Mouse (Mus musculus) brain, embryonic 14.5 days (tissue): ENCODE measurements around the gene Ccdc28a. TPM values are rescaled to one million over a fixed set of nuclear protein-coding genes. Genes with fewer than 3 reads are reported as not detected.

Source experiments
- DNase-seq: peaks from one replicate; pipeline ENCODE4 v3.0.0-alpha.2; 2011; ENCODE audit warnings: low read depth
- CTCF ChIP-seq: fragments of 200-500 bp; IDR thresholded peaks from 2 replicates; pipeline ENCODE4 v1.5.1; 2012; ENCODE audit warnings: inconsistent platforms, mild to moderate bottlenecking, moderate library complexity, borderline replicate concordance; ENCODE audit not compliant: insufficient read depth, insufficient read length; ENCODE audit errors: extremely low read depth
- POLR2A ChIP-seq: fragments of 200-500 bp; IDR thresholded peaks from 2 replicates; pipeline ENCODE4 v1.6.1; 2012; ENCODE audit warnings: mild to moderate bottlenecking, inconsistent platforms, borderline replicate concordance; ENCODE audit not compliant: poor library complexity, insufficient read depth, insufficient read length, severe bottlenecking; ENCODE audit errors: extremely low read depth
- polyA plus RNA-seq: library from polyadenylated mRNA; depleted of rRNA; stranded (reverse); fragments of >200 nt; gene quantifications from 2 replicates; pipeline ENCODE4 v1.2.3, GENCODE M21; 2012; rRNA removed

Ccdc28a gene
- polyA plus RNA-seq, 1 experiment = 10.4 TPM

DNA sequence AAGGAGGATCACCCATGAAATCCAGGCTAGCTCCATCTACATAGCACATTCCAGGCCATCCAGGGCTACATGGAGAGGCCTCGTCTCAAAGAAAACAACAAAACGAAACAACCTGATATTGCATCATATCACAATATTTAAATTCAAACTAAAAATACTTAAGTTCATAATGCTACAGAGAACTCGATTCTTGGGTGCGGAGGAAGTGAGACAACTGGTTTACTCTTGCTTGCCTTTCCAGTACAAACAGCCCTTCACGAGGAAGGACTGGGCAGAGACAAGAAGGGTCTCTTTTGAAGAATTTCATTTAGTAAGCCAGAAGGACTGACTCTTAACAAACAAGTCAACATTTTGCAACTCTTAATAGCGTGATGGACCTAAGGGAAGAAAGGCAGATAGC is 46.2 kb downstream of the Ccdc28a start:
- DNase-seq = no peak
- TF ChIP-seq POLR2A = no peak
- no peak for TF ChIP-seq CTCF

DNA sequence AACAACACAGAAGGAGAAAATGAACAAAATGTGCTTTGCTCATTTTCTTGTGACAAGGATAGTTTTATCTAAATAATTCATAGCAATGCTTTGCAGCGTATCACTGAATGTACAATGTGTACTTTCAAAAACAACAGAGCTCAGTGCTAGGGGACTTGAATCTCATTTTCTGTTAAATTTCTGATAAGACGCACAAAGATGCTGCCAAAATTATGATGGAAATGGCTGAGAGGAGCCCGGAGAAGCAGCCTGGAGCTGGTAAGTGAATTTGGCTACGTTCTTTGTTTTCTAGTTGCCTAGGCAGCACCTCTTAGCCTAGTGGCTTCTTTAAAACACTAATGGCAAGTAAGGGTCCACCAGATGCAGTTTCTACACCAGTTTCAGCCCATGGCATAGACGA is 52.6 kb downstream of the Ccdc28a start:
- no peak for DNase-seq
- TF ChIP-seq CTCF = no peak
- no peak for TF ChIP-seq POLR2A

DNA sequence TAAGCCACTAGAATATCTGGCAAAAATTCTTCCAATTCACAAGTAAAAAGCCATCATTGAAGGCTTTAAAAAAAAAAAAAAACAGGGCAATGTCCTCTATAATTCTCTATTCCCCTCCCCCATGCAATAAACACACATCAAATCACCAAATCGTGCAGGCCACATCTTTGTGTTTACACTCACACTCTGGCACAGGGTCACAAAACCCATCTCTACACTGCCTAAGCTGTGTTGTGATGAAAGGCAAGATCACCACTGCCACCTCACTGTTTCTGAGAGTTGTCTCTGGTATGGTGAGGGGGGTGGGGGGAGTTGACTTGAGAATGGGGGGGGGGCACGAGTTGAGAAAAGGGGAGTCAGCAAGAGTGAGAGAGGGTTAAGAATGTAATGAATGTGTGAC is 57.5 kb downstream of the Ccdc28a start:
- TF ChIP-seq CTCF (no peak), POLR2A (no peak)
- DNase-seq = no peak

GRCm38 (mm10) chr10:18176722-18177121 is 58.1 kb downstream of the Ccdc28a start:
- DNase-seq = no peak
- TF ChIP-seq CTCF = no peak
- TF ChIP-seq POLR2A = no peak

DNA sequence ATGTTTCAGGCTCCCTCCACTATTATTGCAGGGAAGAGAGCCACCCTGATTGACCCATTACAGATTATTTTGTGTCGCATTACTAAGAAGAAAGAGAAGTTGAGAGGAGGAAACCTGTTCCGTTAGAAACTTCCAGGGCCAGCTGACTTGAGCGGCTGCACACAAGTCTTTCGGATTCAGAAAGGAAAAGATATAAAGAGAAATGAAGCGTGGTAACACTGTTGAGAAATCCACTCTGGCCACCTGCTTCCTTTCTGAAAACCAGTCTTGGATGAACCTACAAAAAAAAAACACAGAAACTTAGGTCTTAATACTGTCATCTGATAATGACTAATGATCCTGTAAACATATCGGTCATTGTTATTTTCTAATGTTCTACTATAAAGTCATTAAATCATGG is 59.7 kb downstream of the Ccdc28a start:
- DNase-seq = no peak
- TF ChIP-seq CTCF (no peak), POLR2A (no peak)

Other genes with a start within 250 kb of the Ccdc28a start
- gene Abracl, start 211.7 kb downstream of the Ccdc28a start, polyA plus RNA-seq = 61.8 and 123 TPM in 2 replicates
- gene Reps1, start 179.1 kb downstream of the Ccdc28a start, polyA plus RNA-seq = 85.6 and 86.1 TPM in 2 replicates
- 0.05 TPM in 2 replicates for gene Ect2l, start 24.1 kb downstream of the Ccdc28a start, polyA plus RNA-seq
- 22.4 and 32.2 TPM in 2 replicates for gene Nhsl1, start 84.0 kb upstream of the Ccdc28a start, polyA plus RNA-seq